Mouse (Mus musculus) hindbrain, embryonic 16.5 days (tissue): ENCODE measurements around the gene Hmga2. TPM values are rescaled to one million over a fixed set of nuclear protein-coding genes. Genes with fewer than 3 reads are reported as not detected.

ENCODE experiments used
- ATAC-seq: fragments of 200-750 bp; cut with Nextera tagmentation; 2 replicates; pipeline ENCODE4 v1.8.0; 2017; ENCODE audit warnings: moderate TSS enrichment, moderate library complexity
- H3K27ac ChIP-seq: fragments of 300-500 bp; sonication (generic); 2 replicates; pipeline ENCODE4 v1.5.1; 2014; ENCODE audit warnings: low read depth, mild to moderate bottlenecking, control low read depth, low read length, moderate library complexity
- H3K27me3 ChIP-seq: fragments of 300-500 bp; sonication (generic); replicated peaks from 2 replicates; pipeline ENCODE4 v1.6.1; 2014; ENCODE audit warnings: low read length; ENCODE audit not compliant: control insufficient read depth, insufficient read depth
- H3K36me3 ChIP-seq: fragments of 300-500 bp; sonication (generic); 2 replicates; pipeline ENCODE4 v1.6.1; 2014; ENCODE audit warnings: mild to moderate bottlenecking, low read length, moderate library complexity, mixed read lengths; ENCODE audit not compliant: control insufficient read depth, insufficient read depth
- H3K4me1 ChIP-seq: fragments of 300-500 bp; sonication (generic); 2 replicates; pipeline ENCODE4 v1.6.1; 2014; ENCODE audit warnings: low read depth, low read length; ENCODE audit not compliant: control insufficient read depth, insufficient read depth
- H3K4me2 ChIP-seq: fragments of 300-500 bp; sonication (generic); 2 replicates; pipeline ENCODE4 v1.6.1; 2014; ENCODE audit warnings: mild to moderate bottlenecking, low read length, control low read depth, moderate library complexity
- H3K4me3 ChIP-seq: fragments of 300-500 bp; sonication (generic); 2 replicates; pipeline ENCODE4 v1.5.1; 2014; ENCODE audit warnings: mild to moderate bottlenecking, low read length, control low read depth, moderate library complexity
- H3K9ac ChIP-seq: fragments of 300-500 bp; sonication (generic); 2 replicates; pipeline ENCODE4 v1.6.1; 2014; ENCODE audit warnings: low read depth, mild to moderate bottlenecking, control low read depth, low read length, moderate library complexity
- H3K9me3 ChIP-seq: fragments of 300-500 bp; sonication (generic); 2 replicates; pipeline ENCODE4 v1.6.1; 2014; ENCODE audit warnings: mild to moderate bottlenecking, low read length, moderate library complexity; ENCODE audit not compliant: control insufficient read depth
- WGBS: fragments of 180-500 bp; shearing (Covaris S2); extraction: QIAGEN DNeasy Blood & Tissue Kit; methylation state at CpG from one replicate; pipeline ENCODE4 v1.1.7; 2014; 5-methylcytosine and 5-hydroxymethylcytosine counted together
- polyA plus RNA-seq: library from polyadenylated mRNA; unstranded; fragments of >200 nt; fragmentation: Nextera tagmentation; extraction: Ambion mirVana; gene quantifications from 2 replicates; pipeline ENCODE4 v1.2.1, GENCODE M21; 2015

Gene Hmga2
- polyA plus RNA-seq, 1 experiment from 2014 or later: 1.6 TPM

GRCm38 (mm10) chr10:120476516-120477336 lies 457 bp upstream of the Hmga2 start:
- Histone ChIP-seq H3K27ac (peak overlapping the region; percentile 53), H3K9ac (peak overlapping the region; percentile 64), H3K36me3 (no peaks in the 10 kb centered on the region), H3K27me3 (peaks cover 4% of the 10 kb centered on the region; the same call in 1 of the 2 replicates), H3K4me3 (peak overlapping the region; percentile 59), H3K4me2 (peak overlapping the region; percentile 87), H3K9me3 (no peaks in the 10 kb centered on the region), H3K4me1 (peaks cover 34% of the 10 kb centered on the region)
- peak; percentile 74 for ATAC-seq
- WGBS: under 1% methylated on average over 47 of the region's 52 CpGs

GRCm38 (mm10) chr10:120475041-120475541 lies 1.2 kb downstream of the Hmga2 start:
- Histone ChIP-seq H3K27me3 (peaks cover 4% of the 10 kb centered on the region; the same call in 1 of the 2 replicates), H3K9me3 (no peaks in the 10 kb centered on the region), H3K36me3 (no peaks in the 10 kb centered on the region), H3K4me3 (peak overlapping the region; percentile 59), H3K4me2 (peak overlapping the region; percentile 87), H3K27ac (peak overlapping the region; percentile 53), H3K4me1 (peaks cover 34% of the 10 kb centered on the region), H3K9ac (peak overlapping the region; percentile 64)
- under 1% methylated on average over 35 of the region's 45 CpGs for WGBS
- peak; percentile 29; the same call in 1 of the 2 replicates for ATAC-seq

- Histone ChIP-seq H3K4me2 (peak overlapping the region; percentile 87), H3K9me3 (no peaks in the 10 kb centered on the region), H3K4me1 (peaks cover 34% of the 10 kb centered on the region), H3K9ac (peak overlapping the region; percentile 64; the same call in 1 of the 2 replicates), H3K36me3 (no peaks in the 10 kb centered on the region), H3K27me3 (peaks cover 4% of the 10 kb centered on the region; the same call in 1 of the 2 replicates), H3K27ac (no peak overlapping the region), H3K4me3 (peak overlapping the region; percentile 59)
- no peak for ATAC-seq
- under 1% methylated on average over 20 of the region's 20 CpGs for WGBS
Observed at GRCm38 (mm10) chr10:120474301-120474700, 2.0 kb downstream of the Hmga2 start.

GRCm38 (mm10) chr10:120473218-120473617 lies 3.1 kb downstream of the Hmga2 start:
- no peak for ATAC-seq
- Histone ChIP-seq H3K9ac (no peak overlapping the region), H3K27me3 (0 out of 2 replicates have a peak, but pooled peaks cover 4% of the 10 kb centered on the region), H3K36me3 (no peaks in the 10 kb centered on the region), H3K4me1 (peaks cover 34% of the 10 kb centered on the region), H3K27ac (no peak overlapping the region), H3K9me3 (no peaks in the 10 kb centered on the region), H3K4me3 (no peak overlapping the region), H3K4me2 (no peak overlapping the region)
- WGBS: 36% methylated on average over 4 of the region's 4 CpGs

GRCm38 (mm10) chr10:120472606-120473005 lies 3.7 kb downstream of the Hmga2 start:
- Histone ChIP-seq H3K36me3 (no peaks in the 10 kb centered on the region), H3K27me3 (0 out of 2 replicates have a peak, but pooled peaks cover 4% of the 10 kb centered on the region), H3K9me3 (no peaks in the 10 kb centered on the region), H3K4me2 (no peak overlapping the region), H3K4me3 (no peak overlapping the region), H3K9ac (no peak overlapping the region), H3K4me1 (peaks cover 30% of the 10 kb centered on the region), H3K27ac (no peak overlapping the region)
- ATAC-seq: no peak
- 39% methylated on average over 2 of the region's 2 CpGs for WGBS

GRCm38 (mm10) chr10:120465121-120465520 lies 11.1 kb downstream of the Hmga2 start:
- Histone ChIP-seq H3K27ac (no peak overlapping the region), H3K9me3 (no peaks in the 10 kb centered on the region), H3K4me3 (no peak overlapping the region), H3K36me3 (no peaks in the 10 kb centered on the region), H3K4me1 (no peaks in the 10 kb centered on the region; the same call in 1 of the 2 replicates), H3K4me2 (no peak overlapping the region), H3K27me3 (no peaks in the 10 kb centered on the region), H3K9ac (no peak overlapping the region)
- ATAC-seq: no peak
- 83% methylated on average over 5 of the region's 5 CpGs for WGBS

- H3K27me3 ChIP-seq: no peaks in the 10 kb centered on the region
- no peaks in the 10 kb centered on the region for H3K36me3 ChIP-seq
- H3K9me3 ChIP-seq: no peaks in the 10 kb centered on the region
- no peak overlapping the region for H3K4me3 ChIP-seq
- no peaks in the 10 kb centered on the region; the same call in 1 of the 2 replicates for H3K4me1 ChIP-seq
- no peak overlapping the region for H3K9ac ChIP-seq
- ATAC-seq: no peak
- 35% methylated on average over 5 of the region's 5 CpGs for WGBS
- H3K27ac ChIP-seq: no peak overlapping the region
- H3K4me2 ChIP-seq: no peak overlapping the region; the same call in 1 of the 2 replicates
Observed at GRCm38 (mm10) chr10:120461769-120462168, 14.5 kb downstream of the Hmga2 start.

GRCm38 (mm10) chr10:120461301-120461700 lies 15.0 kb downstream of the Hmga2 start:
- Histone ChIP-seq H3K9ac (no peak overlapping the region), H3K36me3 (no peaks in the 10 kb centered on the region), H3K4me3 (no peak overlapping the region), H3K4me1 (no peaks in the 10 kb centered on the region; the same call in 1 of the 2 replicates), H3K27ac (no peak overlapping the region), H3K27me3 (no peaks in the 10 kb centered on the region), H3K4me2 (no peak overlapping the region), H3K9me3 (no peaks in the 10 kb centered on the region)
- WGBS: 58% methylated on average over 5 of the region's 5 CpGs
- ATAC-seq: no peak

- H3K4me2 ChIP-seq: no peak overlapping the region
- no peak overlapping the region for H3K27ac ChIP-seq
- H3K4me3 ChIP-seq: no peak overlapping the region
- 91% methylated on average over 8 of the region's 8 CpGs for whole genome bisulfite sequencing
- H3K9ac ChIP-seq: no peak overlapping the region
- H3K36me3 ChIP-seq: no peaks in the 10 kb centered on the region
- no peak for ATAC-seq
- no peaks in the 10 kb centered on the region for H3K27me3 ChIP-seq
- no peaks in the 10 kb centered on the region; the same call in 1 of the 2 replicates for H3K4me1 ChIP-seq
- no peaks in the 10 kb centered on the region for H3K9me3 ChIP-seq
Observed at GRCm38 (mm10) chr10:120458866-120459265, 17.4 kb downstream of the Hmga2 start.
